Mouse (Mus musculus): ENCODE results near the gene Eif3a.

GRCm38 (mm10) chr19:60811098-60812035 is 20.9 kb upstream of the Eif3a start, which contains the start of gene Fam45a:
- TF ChIP-seq CTCF (IDR thresholded peaks at IDR 0.05; ENCODE audit: borderline replicate concordance, control insufficient read depth, extremely low read depth, insufficient read depth, low read length, poor library complexity), result peak; percentile 63
- peak; percentile 69 for TF ChIP-seq POLR2A (IDR thresholded peaks at IDR 0.05; ENCODE audit: control insufficient read depth, extremely low read depth, insufficient read depth, low read length, poor library complexity)

Data from thymus, adult 2 months (tissue).